Mouse (Mus musculus): ENCODE measurements around the gene Fam234b. TPM values are rescaled to one million over a fixed set of nuclear protein-coding genes. Genes with fewer than 3 reads are reported as not detected.

Gene Fam234b
- polyA plus RNA-seq, 1 experiment from 2014 or later, result 5.7 TPM

- H3K9me3 ChIP-seq (ENCODE audit: low read length), result no peaks in the 10 kb centered on the region
- WGBS, result 71% methylated on average over 6 of the region's 6 CpGs
- no peak overlapping the region for H3K4me3 ChIP-seq (ENCODE audit: low read depth, low read length)
- no peaks in the 10 kb centered on the region for H3K36me3 ChIP-seq (ENCODE audit: insufficient read depth, low read length)
- no peak overlapping the region for H3K4me2 ChIP-seq (replicated peaks; ENCODE audit: low read depth, low read length)
- no peaks in the 10 kb centered on the region for H3K27me3 ChIP-seq (replicated peaks; ENCODE audit: insufficient read depth, low read length)
- H3K4me1 ChIP-seq (ENCODE audit: insufficient read depth, low read depth, low read length), result no peaks in the 10 kb centered on the region
- DNase-seq (ENCODE audit: low spot score) (no peak), ATAC-seq (no peak)
- H3K27ac ChIP-seq (ENCODE audit: low read length), result no peak overlapping the region
- no peak overlapping the region for H3K9ac ChIP-seq (replicated peaks; ENCODE audit: low read depth)
- no peak for TF ChIP-seq CTCF (IDR thresholded peaks at IDR 0.05)
- no peak for TF ChIP-seq EP300 (IDR thresholded peaks at IDR 0.05)
Measured at GRCm38 (mm10) chr6:135203737-135204136, 6.0 kb downstream of the Fam234b start.

GRCm38 (mm10) chr6:135204869-135205268 is 7.1 kb downstream of the Fam234b start:
- 65% methylated on average over 4 of the region's 4 CpGs for WGBS

GRCm38 (mm10) chr6:135205802-135206201 is 8.0 kb downstream of the Fam234b start:
- Histone ChIP-seq H3K4me1 (ENCODE audit: insufficient read depth, low read depth, low read length) (no peaks in the 10 kb centered on the region), H3K36me3 (ENCODE audit: insufficient read depth, low read length) (no peaks in the 10 kb centered on the region), H3K4me3 (ENCODE audit: low read depth, low read length) (no peak overlapping the region), H3K9ac (replicated peaks; ENCODE audit: low read depth) (no peak overlapping the region), H3K27ac (ENCODE audit: low read length) (no peak overlapping the region), H3K9me3 (ENCODE audit: low read length) (no peaks in the 10 kb centered on the region), H3K4me2 (replicated peaks; ENCODE audit: low read depth, low read length) (no peak overlapping the region), H3K27me3 (replicated peaks; ENCODE audit: insufficient read depth, low read length) (no peaks in the 10 kb centered on the region)
- no peak for DNase-seq (ENCODE audit: low spot score)
- no peak for TF ChIP-seq EP300 (IDR thresholded peaks at IDR 0.05)
- no peak for TF ChIP-seq CTCF (IDR thresholded peaks at IDR 0.05)
- ATAC-seq, result no peak
- WGBS, result 61% methylated on average over 4 of the region's 4 CpGs

More at GRCm38 (mm10) chr6:135204869-135205268, 7.1 kb downstream of the Fam234b start:
- Histone ChIP-seq H3K9ac (replicated peaks; ENCODE audit: low read depth) (no peak overlapping the region), H3K4me2 (replicated peaks; ENCODE audit: low read depth, low read length) (no peak overlapping the region), H3K27me3 (replicated peaks; ENCODE audit: insufficient read depth, low read length) (no peaks in the 10 kb centered on the region), H3K27ac (ENCODE audit: low read length) (no peak overlapping the region), H3K9me3 (ENCODE audit: low read length) (no peaks in the 10 kb centered on the region), H3K4me3 (ENCODE audit: low read depth, low read length) (no peak overlapping the region), H3K36me3 (ENCODE audit: insufficient read depth, low read length) (no peaks in the 10 kb centered on the region), H3K4me1 (ENCODE audit: insufficient read depth, low read depth, low read length) (no peaks in the 10 kb centered on the region)
- DNase-seq (ENCODE audit: low spot score) (no peak), ATAC-seq (no peak)
- TF ChIP-seq EP300 (IDR thresholded peaks at IDR 0.05) (no peak), CTCF (IDR thresholded peaks at IDR 0.05) (no peak)

GRCm38 (mm10) chr6:135206909-135207308 is 9.1 kb downstream of the Fam234b start:
- ATAC-seq (no peak), DNase-seq (ENCODE audit: low spot score) (no peak)
- Histone ChIP-seq H3K4me2 (replicated peaks; ENCODE audit: low read depth, low read length) (no peak overlapping the region), H3K27me3 (replicated peaks; ENCODE audit: insufficient read depth, low read length) (no peaks in the 10 kb centered on the region), H3K4me3 (ENCODE audit: low read depth, low read length) (no peak overlapping the region), H3K9me3 (ENCODE audit: low read length) (no peaks in the 10 kb centered on the region), H3K36me3 (ENCODE audit: insufficient read depth, low read length) (no peaks in the 10 kb centered on the region), H3K9ac (replicated peaks; ENCODE audit: low read depth) (no peak overlapping the region), H3K27ac (ENCODE audit: low read length) (no peak overlapping the region), H3K4me1 (ENCODE audit: insufficient read depth, low read depth, low read length) (no peaks in the 10 kb centered on the region)
- WGBS, result 70% methylated on average over 8 of the region's 8 CpGs
- TF ChIP-seq EP300 (IDR thresholded peaks at IDR 0.05), result no peak
- TF ChIP-seq CTCF (IDR thresholded peaks at IDR 0.05), result no peak

GRCm38 (mm10) chr6:135211169-135211568 is 13.4 kb downstream of the Fam234b start:
- no peak for ATAC-seq
- no peak overlapping the region for H3K27ac ChIP-seq (ENCODE audit: low read length)
- H3K4me2 ChIP-seq (replicated peaks; ENCODE audit: low read depth, low read length), result no peak overlapping the region
- no peaks in the 10 kb centered on the region for H3K36me3 ChIP-seq (ENCODE audit: insufficient read depth, low read length)
- H3K9me3 ChIP-seq (ENCODE audit: low read length), result no peaks in the 10 kb centered on the region
- 81% methylated on average over 7 of the region's 7 CpGs for WGBS
- H3K4me1 ChIP-seq (ENCODE audit: insufficient read depth, low read depth, low read length), result no peaks in the 10 kb centered on the region
- H3K4me3 ChIP-seq (ENCODE audit: low read depth, low read length), result no peak overlapping the region
- TF ChIP-seq CTCF (IDR thresholded peaks at IDR 0.05) (no peak), EP300 (IDR thresholded peaks at IDR 0.05) (no peak)
- H3K27me3 ChIP-seq (replicated peaks; ENCODE audit: insufficient read depth, low read length), result no peaks in the 10 kb centered on the region
- no peak for DNase-seq (ENCODE audit: low spot score)
- no peak overlapping the region for H3K9ac ChIP-seq (replicated peaks; ENCODE audit: low read depth)

GRCm38 (mm10) chr6:135212666-135213065 is 14.9 kb downstream of the Fam234b start:
- 79% methylated on average over 2 of the region's 2 CpGs for WGBS
- Histone ChIP-seq H3K4me1 (ENCODE audit: insufficient read depth, low read depth, low read length) (no peaks in the 10 kb centered on the region), H3K27me3 (replicated peaks; ENCODE audit: insufficient read depth, low read length) (no peaks in the 10 kb centered on the region), H3K4me3 (ENCODE audit: low read depth, low read length) (no peak overlapping the region), H3K9ac (replicated peaks; ENCODE audit: low read depth) (no peak overlapping the region), H3K9me3 (ENCODE audit: low read length) (no peaks in the 10 kb centered on the region), H3K27ac (ENCODE audit: low read length) (no peak overlapping the region), H3K36me3 (ENCODE audit: insufficient read depth, low read length) (no peaks in the 10 kb centered on the region), H3K4me2 (replicated peaks; ENCODE audit: low read depth, low read length) (no peak overlapping the region)
- no peak for ATAC-seq
- TF ChIP-seq EP300 (IDR thresholded peaks at IDR 0.05) (no peak), CTCF (IDR thresholded peaks at IDR 0.05) (no peak)
- no peak for DNase-seq (ENCODE audit: low spot score)

- WGBS, result 53% methylated on average over 8 of the region's 8 CpGs
- Histone ChIP-seq H3K4me1 (ENCODE audit: insufficient read depth, low read depth, low read length) (no peaks in the 10 kb centered on the region), H3K4me2 (replicated peaks; ENCODE audit: low read depth, low read length) (no peak overlapping the region), H3K9ac (replicated peaks; ENCODE audit: low read depth) (no peak overlapping the region), H3K27ac (ENCODE audit: low read length) (no peak overlapping the region), H3K36me3 (ENCODE audit: insufficient read depth, low read length) (no peaks in the 10 kb centered on the region), H3K9me3 (ENCODE audit: low read length) (no peaks in the 10 kb centered on the region), H3K27me3 (replicated peaks; ENCODE audit: insufficient read depth, low read length) (no peaks in the 10 kb centered on the region), H3K4me3 (ENCODE audit: low read depth, low read length) (no peak overlapping the region)
- no peak for ATAC-seq
- TF ChIP-seq CTCF (IDR thresholded peaks at IDR 0.05), result no peak
- TF ChIP-seq EP300 (IDR thresholded peaks at IDR 0.05), result no peak
- no peak for DNase-seq (ENCODE audit: low spot score)
Measured at GRCm38 (mm10) chr6:135218330-135218729, 20.6 kb downstream of the Fam234b start.

All from lung, postnatal 0 days (tissue).